Mouse (Mus musculus) brain, embryonic 14.5 days (tissue): ENCODE results near the gene Hist1h3f.

Source experiments
- CTCF ChIP-seq: fragments of 200-500 bp; IDR thresholded peaks from 2 replicates; pipeline ENCODE4 v1.5.1; 2012; ENCODE audit warnings: inconsistent platforms, mild to moderate bottlenecking, moderate library complexity, borderline replicate concordance; ENCODE audit not compliant: insufficient read depth, insufficient read length; ENCODE audit errors: extremely low read depth
- POLR2A ChIP-seq: fragments of 200-500 bp; IDR thresholded peaks from 2 replicates; pipeline ENCODE4 v1.6.1; 2012; ENCODE audit warnings: mild to moderate bottlenecking, inconsistent platforms, borderline replicate concordance; ENCODE audit not compliant: poor library complexity, insufficient read depth, insufficient read length, severe bottlenecking; ENCODE audit errors: extremely low read depth

- TF ChIP-seq POLR2A: no peak
- TF ChIP-seq CTCF: no peak
Measured at GRCm38 (mm10) chr13:23505662-23506345, 38.0 kb upstream of the Hist1h3f start.
